Mouse (Mus musculus) thymus, adult 18-20 months (tissue): ENCODE results near the gene Pbx1.
"Not testable (repeated sequence)": the region's sequence is repeated elsewhere in the genome, so short reads cannot be mapped to it uniquely, and the experiment has no call there.

Source experiments
- DNase-seq, 2 experiments: peaks; one replicate each; pipeline ENCODE4 v3.0.0; 2022; ENCODE audit warnings: mixed read lengths in 2 of 2

The Pbx1 gene

GRCm38 (mm10) chr1:168432232-168432280, at the start of gene Pbx1:
Pbx1 (minus strand) TSS chr1:168432270.
- DNase-seq: not testable (repeated sequence)

DNA sequence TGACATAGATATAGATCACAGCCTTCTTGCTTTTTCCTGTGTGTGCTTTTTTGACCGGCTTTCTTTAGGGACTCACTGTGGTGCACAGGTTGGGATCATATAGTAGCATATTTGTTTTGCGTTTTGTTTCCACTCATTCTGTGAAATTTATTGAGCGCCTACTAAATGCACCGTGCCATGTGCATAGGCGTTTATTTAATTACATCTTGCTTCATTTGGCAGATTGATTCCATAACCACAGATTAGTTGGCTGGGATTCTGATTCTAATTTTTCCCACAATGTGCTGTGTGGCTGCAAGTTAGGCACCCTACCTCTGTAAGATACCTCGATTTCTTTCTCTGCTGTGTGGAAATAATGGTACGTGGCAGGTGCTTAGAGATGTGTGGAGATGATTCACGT, 47.6 kb upstream of the Pbx1 start:
- DNase-seq: no peak

DNA sequence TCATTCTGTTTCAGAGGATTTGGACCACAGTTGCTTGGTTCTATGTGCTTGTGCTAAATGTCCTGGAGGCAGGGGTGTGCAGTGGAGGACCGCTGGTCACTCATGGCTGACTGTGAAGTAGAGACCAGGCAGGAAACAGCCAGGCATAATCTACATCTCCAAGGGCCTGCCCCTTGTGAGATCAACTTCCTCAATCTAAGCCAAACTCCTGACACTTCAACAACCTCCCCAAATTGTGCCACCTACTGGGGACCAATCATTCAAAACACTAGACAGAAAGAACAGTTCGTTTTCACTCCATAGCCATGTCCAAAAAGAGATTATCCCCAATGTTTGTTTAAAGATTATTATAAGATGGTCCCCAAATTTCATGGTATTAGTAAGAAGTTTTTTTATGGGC, 46.8 kb upstream of the Pbx1 start:
- no peak for DNase-seq

DNA sequence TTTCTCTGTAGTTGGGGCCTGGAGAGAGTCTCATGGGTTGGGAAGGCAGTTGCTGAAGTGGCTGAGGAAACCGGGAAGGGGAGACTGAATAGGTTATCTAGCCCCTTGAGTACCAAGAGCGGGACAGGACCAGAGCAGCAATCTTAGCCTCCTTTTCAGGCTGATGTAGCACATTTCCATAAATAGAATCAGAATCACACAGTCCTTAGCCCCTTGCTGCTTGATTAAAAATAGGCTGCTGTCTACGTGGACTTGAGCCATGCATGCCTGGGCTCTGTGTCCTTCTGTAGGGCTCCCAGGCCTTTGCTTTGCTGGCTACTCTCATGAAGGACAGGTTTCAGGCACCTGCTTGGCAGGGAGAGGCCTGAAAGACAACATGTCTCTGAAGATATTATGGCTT, 44.8 kb upstream of the Pbx1 start:
- no peak for DNase-seq

DNA sequence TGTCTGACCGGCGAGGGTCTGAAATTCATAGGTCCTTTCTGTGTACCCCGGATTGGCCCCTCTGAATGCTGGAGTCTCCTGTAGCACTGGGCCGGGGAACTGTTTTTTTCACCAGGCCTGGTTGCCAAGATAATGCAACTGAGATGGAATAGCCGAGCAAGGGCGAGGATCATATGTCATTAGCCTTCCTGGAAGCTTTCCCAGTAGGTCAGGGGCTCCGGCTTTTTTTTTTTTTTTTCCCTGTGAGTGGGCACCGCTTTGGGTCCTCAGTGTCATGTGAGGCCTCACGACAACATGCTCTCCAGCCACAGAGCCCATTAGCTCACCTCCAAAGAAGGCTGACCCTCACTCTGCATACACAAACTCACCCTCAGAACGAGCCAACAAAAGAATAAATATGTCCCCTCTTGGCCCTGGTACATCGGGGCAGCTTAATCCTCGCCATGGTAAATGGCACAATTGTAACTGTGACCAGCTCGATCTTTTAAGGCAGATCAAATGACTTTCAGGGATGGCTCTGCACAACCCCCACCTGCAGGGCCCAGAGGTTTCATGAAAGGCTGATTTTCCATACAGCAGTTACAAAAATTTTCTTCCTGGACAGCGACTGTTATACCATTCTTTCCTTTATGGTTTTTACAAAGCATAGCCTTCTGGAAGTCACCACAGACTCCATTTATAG, 44.3 kb upstream of the Pbx1 start:
- no peak for DNase-seq

DNA sequence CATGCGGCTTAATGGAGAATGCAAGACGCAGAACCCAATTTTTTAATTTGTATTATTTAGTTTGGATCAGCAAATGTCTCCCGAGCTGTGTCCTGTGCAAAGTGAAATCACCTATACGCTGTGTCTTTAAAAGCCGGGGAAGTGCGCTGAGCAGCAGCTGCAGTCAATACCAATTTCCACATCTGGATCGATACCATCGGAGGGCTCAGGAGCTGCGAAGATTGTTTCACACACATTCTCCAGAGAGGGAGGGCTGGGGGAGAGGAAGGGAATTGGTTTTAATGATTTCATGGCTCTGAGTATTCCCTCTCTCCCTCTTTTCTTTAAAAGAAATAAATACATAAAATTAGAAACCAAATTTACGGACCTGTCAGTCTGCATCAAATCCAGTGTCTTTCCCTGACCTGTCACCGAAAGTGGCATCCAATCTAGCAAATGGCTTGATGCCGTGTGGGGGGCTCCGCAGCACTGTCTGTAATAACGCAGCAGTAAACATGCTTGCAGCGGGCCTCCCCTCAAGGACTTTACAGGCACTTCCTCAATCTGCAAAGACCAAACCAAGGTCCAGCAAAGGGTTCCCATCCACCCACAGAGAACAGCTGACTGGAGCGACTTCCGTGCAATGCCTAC, 43.6 kb upstream of the Pbx1 start:
- no peak for DNase-seq

GRCm38 (mm10) chr1:168473255-168474069, 41.4 kb upstream of the Pbx1 start:
- DNase-seq: no peak

DNA sequence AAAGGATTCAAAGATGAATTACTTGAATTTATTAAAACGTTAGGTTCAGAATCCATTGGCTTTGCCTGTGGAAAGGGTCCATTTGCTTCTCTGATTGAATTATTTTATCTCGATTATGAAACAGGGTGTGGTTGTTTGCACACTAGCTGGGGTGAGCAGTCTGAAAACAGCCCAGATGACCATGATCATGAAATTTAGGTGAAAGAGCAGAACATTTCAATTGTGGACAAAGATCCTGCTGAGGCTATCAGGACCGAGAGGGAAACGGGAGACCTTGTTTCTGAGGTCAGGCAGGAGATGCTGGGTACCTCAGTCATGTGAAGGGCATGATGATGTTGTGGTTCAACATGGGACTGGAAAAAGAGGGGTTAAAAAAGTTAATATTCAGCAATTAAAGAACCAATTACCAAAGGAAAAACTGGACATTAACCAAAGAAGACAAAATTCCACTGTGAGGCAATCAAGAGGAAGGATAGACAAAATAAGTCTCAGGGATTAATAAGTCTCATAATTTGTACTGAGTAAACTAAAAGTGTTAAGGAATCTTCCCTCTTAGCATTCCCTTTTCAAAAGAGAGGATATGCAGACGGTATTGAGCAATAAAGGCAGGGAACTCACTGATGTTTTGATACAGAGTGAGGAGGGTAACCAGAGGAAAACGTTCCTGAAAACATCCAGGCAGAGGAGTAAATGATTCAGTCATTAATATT, 40.6 kb upstream of the Pbx1 start:
- DNase-seq: no peak

DNA sequence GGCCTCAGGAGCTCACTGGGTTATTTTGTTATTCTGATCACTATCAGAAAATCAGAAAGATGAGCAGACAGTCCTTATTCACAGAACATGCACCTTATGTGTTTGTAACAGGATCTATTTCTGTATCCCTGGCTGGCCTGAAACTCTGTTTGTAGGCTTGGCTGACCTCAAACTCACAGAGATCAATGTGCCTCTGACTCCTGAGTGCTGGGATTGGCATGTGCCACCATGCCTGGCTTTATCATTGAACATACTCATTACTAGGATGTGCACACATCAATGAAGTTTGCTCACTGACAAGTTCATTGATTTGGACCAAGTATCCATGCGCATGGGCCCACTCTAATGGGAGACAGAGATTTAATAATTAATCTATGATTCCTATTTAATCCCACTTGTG, 27.4 kb upstream of the Pbx1 start:
- no peak for DNase-seq

DNA sequence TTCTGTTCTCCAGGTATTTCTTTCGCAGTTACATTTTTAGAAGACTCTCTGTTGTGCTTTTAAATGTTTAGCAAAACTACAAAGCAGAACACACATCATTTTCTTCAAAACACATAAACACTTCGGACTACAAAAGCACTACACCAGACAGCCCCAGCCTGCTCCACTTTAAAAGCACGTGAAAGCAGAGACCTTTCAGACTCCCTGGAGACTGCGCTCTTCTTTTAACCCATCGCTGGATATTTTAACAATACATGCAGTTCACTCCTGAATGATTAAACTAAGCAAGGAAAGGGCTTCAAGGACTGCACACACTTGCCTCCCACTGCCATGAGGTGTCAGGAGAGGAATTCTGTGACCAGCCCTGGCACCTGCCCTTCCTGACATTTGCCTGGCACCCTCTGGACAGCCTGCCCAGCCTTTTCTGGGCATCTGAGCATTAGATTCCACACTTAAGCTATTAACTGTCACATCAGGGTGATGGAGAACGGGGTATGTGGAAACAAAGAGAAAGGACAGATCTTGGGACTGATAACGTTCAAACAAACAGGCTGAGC, 25.2 kb upstream of the Pbx1 start:
- DNase-seq: no peak

GRCm38 (mm10) chr1:168455178-168455577, 23.1 kb upstream of the Pbx1 start:
- no peak for DNase-seq

DNA sequence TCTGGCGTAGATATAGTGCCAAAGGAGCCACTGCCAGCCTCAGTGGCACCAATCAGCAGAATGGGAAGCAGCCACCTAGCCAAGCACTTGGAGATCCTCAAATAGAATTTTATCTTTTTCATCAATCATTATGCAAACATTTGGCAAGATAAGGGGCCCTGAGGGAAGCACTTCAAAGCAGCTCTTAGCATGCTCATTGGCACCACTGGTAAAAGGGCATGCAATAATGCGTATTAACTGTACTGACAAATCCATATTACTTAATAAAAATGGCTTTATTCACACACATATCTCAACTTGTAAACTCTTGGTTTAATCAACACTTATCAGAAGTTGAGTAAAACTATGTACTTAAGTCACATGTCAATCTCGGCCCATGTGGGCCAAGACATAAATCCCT, 1.6 kb upstream of the Pbx1 start:
- no peak for DNase-seq

DNA sequence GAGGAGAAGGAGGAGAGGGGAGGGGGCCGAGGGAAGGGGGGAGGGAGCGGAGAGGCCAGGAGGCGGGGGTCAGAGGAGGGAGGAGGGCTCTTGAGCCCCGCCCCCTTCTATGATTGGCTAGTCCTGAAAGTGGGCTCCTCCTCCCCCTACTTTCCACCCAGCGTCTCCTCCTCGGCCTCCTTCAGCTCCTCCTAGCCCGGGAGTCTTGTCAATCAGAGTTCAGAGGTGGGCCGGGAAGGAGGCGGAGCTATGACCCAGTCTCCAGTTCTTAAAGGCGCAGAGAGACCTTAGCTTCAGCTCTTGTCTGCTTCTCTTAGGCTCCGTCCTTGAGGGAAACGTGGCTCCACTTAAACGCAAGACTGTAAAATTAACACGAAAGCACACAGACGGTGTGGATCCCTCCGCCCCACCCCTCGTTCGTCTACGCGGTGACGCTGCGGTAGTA, 233 bp upstream of the Pbx1 start:
- peak; percentile 79 to 85 for DNase-seq

GRCm38 (mm10) chr1:168431711-168432231, 299 bp downstream of the Pbx1 start:
- no peak for DNase-seq

DNA sequence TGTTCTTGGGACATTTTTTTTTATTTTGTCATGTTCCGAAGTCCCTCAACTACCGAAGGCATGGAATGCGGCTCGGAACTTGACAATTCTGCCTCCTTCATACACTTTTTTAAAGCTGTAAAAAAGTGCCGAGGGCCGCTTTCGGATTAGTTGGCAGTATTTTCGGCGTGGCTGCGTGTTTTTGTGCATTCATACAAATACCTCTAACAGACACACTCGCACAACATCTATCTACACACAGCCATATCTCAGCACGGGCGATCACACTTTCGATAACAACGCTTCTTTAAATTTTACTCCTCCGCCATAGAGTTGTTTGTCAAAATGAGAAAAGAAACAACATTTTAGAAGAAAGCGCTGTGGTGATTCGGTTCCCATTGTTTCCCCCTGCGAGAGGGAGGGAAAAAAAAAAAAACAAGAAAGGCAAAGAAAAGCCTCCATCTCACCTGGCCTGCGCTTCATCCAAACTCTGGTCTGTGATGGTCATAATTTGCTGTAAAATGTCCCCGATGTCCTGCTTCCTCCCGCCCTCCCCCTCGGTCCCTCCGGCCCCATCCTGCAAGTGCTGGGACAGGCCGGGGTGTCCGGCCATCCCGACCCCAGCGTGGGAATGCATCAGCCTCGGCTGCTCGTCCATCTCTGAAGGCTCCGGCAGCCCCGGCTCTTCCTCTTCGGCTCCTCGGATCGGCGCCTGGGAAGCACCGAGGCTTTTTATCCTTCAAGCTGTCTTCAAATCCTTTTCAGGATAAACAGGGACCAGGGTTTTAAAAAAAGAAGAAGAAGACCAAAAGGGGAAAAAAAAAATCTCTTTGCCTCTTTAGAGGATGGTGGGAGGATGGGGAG, 981 bp downstream of the Pbx1 start:
- peak in 1 of 2 experiments; percentile 4 for DNase-seq

- DNase-seq: no peak
Measured at GRCm38 (mm10) chr1:168429856-168430644, 2.0 kb downstream of the Pbx1 start.

DNA sequence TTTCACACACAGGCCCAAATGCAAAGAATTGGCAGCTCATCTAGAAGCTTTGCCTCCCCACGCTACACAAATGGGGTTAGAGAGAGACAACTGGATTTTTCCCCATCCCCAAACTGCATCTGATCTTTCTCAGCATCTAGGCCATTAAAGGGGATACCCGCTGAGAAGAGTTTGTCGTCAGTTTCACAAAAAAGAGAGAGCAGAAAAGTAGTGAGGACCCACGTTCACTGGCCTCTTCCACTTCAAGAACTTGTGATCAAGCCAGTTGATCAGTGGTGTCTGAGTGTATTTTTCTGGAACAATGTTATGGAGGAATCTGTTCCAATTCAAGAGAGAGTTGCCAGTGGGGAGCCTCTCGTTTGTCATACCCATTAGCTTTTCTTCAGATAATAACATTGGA, 2.7 kb downstream of the Pbx1 start:
- DNase-seq: no peak

- no peak for DNase-seq
Measured at GRCm38 (mm10) chr1:168428255-168428654, 3.8 kb downstream of the Pbx1 start.

GRCm38 (mm10) chr1:168427596-168427995, 4.5 kb downstream of the Pbx1 start:
- DNase-seq: no peak

GRCm38 (mm10) chr1:168426900-168427299, 5.2 kb downstream of the Pbx1 start:
- DNase-seq: no peak

DNA sequence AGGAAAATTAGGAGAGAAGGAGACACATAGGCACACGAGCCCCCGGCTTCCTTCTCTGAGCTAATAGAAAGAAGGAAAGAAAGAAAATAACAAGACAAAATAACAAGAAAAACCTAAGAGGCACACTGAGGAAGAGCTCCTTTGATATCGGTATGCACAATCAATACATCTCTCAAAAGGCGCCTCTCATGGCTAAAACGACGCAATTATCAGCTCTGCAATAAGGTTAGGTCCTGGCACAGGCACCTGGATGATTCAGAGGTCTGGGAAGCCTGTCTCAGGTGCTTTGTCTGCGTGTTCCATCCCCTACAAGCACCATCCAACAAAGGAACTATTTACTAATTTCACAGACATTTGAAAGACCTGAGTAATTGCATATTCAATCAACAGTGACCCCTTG, 5.8 kb downstream of the Pbx1 start:
- no peak for DNase-seq
